Mouse (Mus musculus): ENCODE data around the gene Zdhhc7.

The Zdhhc7 gene

DNA sequence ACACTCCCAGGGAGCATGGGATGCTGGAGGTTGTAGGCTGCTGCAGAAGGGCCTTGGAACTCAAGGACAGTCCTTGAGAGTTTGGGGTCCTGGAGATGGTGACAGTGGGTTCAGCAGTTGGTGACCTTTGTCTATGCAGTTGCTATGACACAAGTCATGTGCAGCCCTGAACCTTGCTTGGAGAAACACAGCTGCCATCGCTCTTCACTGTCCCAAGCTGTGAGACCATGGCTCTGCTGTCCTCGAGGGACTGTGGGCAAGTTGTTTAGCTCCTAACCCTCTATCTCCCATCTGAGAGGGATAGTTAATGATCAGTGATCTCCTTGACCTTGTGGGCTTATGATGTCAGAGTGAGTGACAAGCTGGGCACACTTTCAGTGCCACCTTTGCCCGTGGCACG, 64.7 kb downstream of the Zdhhc7 start:
- DNase-seq (ENCODE audit: low spot score in 2 of 2): no peak

DNA sequence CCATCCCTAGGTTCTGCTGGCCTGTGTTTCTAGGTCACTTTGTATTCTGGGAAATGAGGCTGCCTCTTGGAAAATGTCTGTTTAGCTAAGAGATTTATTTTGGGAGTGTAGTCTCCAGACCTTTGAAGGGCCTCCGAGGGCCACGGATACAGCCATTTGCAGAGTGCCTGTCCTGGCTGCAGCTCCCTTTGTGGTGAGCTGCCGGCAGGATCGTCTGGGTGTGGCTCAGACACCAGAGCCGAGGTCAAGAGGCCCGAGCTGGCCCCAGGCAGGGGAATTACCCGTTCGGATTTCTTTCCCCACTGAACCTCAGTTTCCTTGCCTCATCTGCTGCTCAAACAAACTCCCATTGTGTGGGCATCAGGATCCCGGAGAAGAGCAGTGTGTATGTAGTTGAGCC, 65.2 kb downstream of the Zdhhc7 start:
- DNase-seq (ENCODE audit: low spot score in 2 of 2): no peak

GRCm38 (mm10) chr8:120034471-120034870, 66.8 kb downstream of the Zdhhc7 start:
- no peak for DNase-seq (ENCODE audit: low spot score in 2 of 2)

DNA sequence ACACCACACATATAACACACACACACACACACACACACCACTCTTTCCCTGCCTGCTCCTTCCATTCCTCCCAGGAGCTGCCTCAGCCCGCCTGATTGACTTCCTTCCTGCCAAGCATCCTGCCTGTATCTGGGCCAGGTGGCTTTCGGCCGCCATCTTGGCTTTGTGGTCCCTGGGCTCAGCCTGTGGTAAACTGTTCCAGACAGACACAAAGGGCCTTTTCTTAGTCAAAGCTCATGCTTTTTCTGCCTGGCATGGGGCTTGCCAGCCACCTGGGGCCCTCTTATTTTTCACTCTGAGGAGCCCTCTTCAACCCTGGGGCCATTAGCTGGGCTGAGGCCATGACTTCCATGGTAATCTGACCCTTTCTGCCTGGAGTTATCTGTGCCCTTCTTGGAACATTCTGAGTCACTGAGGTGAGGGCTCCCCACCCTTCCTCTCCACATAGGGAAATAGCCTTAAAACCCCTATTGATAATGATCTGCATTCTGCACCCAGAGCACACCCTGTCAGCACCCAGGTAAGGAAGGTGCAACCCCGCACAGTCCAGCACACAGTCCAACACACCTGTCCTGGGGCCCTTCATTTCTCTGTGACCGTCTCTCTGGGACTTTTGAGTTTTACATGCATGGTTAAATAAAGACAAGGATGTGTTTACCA, 68.6 kb downstream of the Zdhhc7 start:
- DNase-seq (ENCODE audit: low spot score in 2 of 2): no peak
